Mouse (Mus musculus) heart, postnatal 0 days (tissue): ENCODE data around the gene Il34. TPM values are rescaled to one million over a fixed set of nuclear protein-coding genes. Genes with fewer than 3 reads are reported as not detected.

Experiments
- ATAC-seq: fragments of 200-750 bp; cut with Nextera tagmentation; 2 replicates; pipeline ENCODE4 v1.8.0; 2017; ENCODE audit warnings: low read depth, moderate number of reproducible peaks, moderate library complexity; ENCODE audit not compliant: insufficient read depth
- DNase-seq: peaks from one replicate; pipeline ENCODE4 v3.0.0-alpha.2; 2016; ENCODE audit warnings: low spot score
- H3K27ac ChIP-seq: fragments of 300-500 bp; sonication (generic); 2 replicates; pipeline ENCODE4 v1.5.1; 2014; ENCODE audit warnings: low read depth, mild to moderate bottlenecking
- H3K27me3 ChIP-seq: fragments of 300-500 bp; sonication (generic); 2 replicates; pipeline ENCODE4 v1.6.1; 2014; ENCODE audit warnings: low read length, mixed read lengths; ENCODE audit not compliant: control insufficient read depth, insufficient read depth
- H3K36me3 ChIP-seq: fragments of 300-500 bp; sonication (generic); replicated peaks from 2 replicates; pipeline ENCODE4 v1.6.1; 2014; ENCODE audit warnings: low read length, mixed read lengths; ENCODE audit not compliant: control insufficient read depth, insufficient read depth
- H3K4me1 ChIP-seq: fragments of 300-500 bp; sonication (generic); 2 replicates; pipeline ENCODE4 v1.6.1; 2014; ENCODE audit warnings: antibody characterized with exemption; ENCODE audit not compliant: control insufficient read depth, insufficient read depth
- H3K4me2 ChIP-seq: fragments of 300-500 bp; sonication (generic); 2 replicates; pipeline ENCODE4 v1.6.1; 2014; ENCODE audit warnings: low read depth, mild to moderate bottlenecking, low read length, moderate library complexity
- H3K4me3 ChIP-seq: fragments of 300-500 bp; sonication (generic); 2 replicates; pipeline ENCODE4 v1.5.1; 2014; ENCODE audit warnings: low read depth, low read length
- H3K9ac ChIP-seq: fragments of 300-500 bp; sonication (generic); replicated peaks from 2 replicates; pipeline ENCODE4 v1.6.1; 2014; ENCODE audit warnings: low read depth, low read length, mixed read lengths
- H3K9me3 ChIP-seq: fragments of 300-500 bp; sonication (generic); replicated peaks from 2 replicates; pipeline ENCODE4 v1.6.1; 2016; ENCODE audit warnings: low read length; ENCODE audit not compliant: control insufficient read depth
- CTCF ChIP-seq: IDR thresholded peaks from 2 replicates; pipeline ENCODE4 v1.5.1; 2016; ENCODE audit warnings: antibody characterized with exemption, control low read depth, low read depth
- EP300 ChIP-seq: IDR thresholded peaks from 2 replicates; pipeline ENCODE4 v1.6.1; 2016; ENCODE audit warnings: antibody characterized with exemption, low read depth
- WGBS: fragments of 180-500 bp; shearing (Covaris S2); extraction: QIAGEN DNeasy Blood & Tissue Kit; methylation state at CpG from one replicate; pipeline ENCODE4 v1.1.7; 2014; 5-methylcytosine and 5-hydroxymethylcytosine counted together
- polyA plus RNA-seq: library from polyadenylated mRNA; unstranded; fragments of >200 nt; fragmentation: Nextera tagmentation; extraction: Ambion mirVana; gene quantifications from 2 replicates; pipeline ENCODE4 v1.2.1, GENCODE M21; 2015
- total RNA-seq: library from RNA; depleted of rRNA; stranded (reverse); fragments of >200 nt; gene quantifications from 2 replicates; pipeline ENCODE4 v1.2.3, GENCODE M21; 2014; ENCODE audit warnings: low replicate concordance

Gene Il34
- total and polyA plus RNA-seq, 2 experiments from 2014 or later = 1.4 to 3.2 TPM

DNA sequence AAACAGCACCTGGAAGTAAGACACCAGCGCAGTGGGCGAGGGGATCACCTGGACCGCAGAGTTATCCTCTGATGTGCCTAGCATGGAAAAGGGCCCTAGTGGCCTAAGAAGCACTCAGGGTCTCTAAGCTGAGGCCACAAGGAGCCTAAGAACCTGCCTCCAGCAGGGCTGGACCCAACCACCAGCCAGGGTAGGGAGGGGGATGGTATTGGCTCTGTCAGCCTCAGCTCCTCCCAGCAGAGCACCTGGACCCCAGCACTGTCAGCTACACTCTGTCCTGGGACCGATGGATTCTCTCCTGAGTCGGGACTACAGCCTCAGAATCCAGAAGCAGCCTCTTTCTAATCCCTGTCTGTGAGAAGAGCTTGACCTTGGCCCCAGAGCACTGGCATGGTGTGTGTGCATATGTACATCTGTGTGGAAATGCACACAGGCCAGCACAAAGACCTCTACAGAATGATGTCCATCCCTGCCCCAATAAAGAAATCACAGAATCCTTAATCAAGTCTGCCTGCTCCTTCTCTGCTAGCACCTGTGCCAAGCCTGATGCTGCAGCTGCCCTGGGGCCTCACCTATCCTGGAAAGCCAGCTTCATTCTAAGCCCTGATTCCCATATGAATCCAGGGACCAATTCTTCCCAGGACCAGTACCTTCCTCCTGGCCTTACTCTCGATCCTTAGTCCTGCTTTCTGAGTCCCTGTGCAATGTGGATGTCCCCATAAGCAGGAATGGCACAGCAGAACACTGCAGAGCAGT is 85.6 kb downstream of the Il34 start:
- WGBS = 74% methylated on average over 6 of the region's 6 CpGs
- no peak overlapping the region for H3K9ac ChIP-seq
- no peaks in the 10 kb centered on the region for H3K36me3 ChIP-seq
- TF ChIP-seq CTCF (no peak), EP300 (no peak)
- H3K27me3 ChIP-seq = no peaks in the 10 kb centered on the region
- no peak overlapping the region for H3K4me3 ChIP-seq
- peak overlapping the region; percentile 89 for H3K27ac ChIP-seq
- DNase-seq = no peak
- no peaks in the 10 kb centered on the region for H3K9me3 ChIP-seq
- ATAC-seq = no peak
- no peak overlapping the region for H3K4me2 ChIP-seq
- peaks cover 37% of the 10 kb centered on the region for H3K4me1 ChIP-seq

- DNase-seq = peak; percentile 30
- Histone ChIP-seq H3K4me2 (no peak overlapping the region), H3K36me3 (no peaks in the 10 kb centered on the region), H3K4me3 (no peak overlapping the region), H3K27me3 (no peaks in the 10 kb centered on the region), H3K9me3 (no peaks in the 10 kb centered on the region), H3K9ac (no peak overlapping the region), H3K27ac (peak overlapping the region; percentile 47), H3K4me1 (peaks cover 46% of the 10 kb centered on the region)
- ATAC-seq = no peak; the same call in 1 of the 2 replicates
- WGBS = 55% methylated on average over 12 of the region's 12 CpGs
- TF ChIP-seq EP300 = peak; percentile 63; the same call in 1 of the 2 replicates
- no peak for TF ChIP-seq CTCF
These were observed 86.6 kb downstream of the Il34 start for GRCm38 (mm10) chr8:110718969-110719670.

DNA sequence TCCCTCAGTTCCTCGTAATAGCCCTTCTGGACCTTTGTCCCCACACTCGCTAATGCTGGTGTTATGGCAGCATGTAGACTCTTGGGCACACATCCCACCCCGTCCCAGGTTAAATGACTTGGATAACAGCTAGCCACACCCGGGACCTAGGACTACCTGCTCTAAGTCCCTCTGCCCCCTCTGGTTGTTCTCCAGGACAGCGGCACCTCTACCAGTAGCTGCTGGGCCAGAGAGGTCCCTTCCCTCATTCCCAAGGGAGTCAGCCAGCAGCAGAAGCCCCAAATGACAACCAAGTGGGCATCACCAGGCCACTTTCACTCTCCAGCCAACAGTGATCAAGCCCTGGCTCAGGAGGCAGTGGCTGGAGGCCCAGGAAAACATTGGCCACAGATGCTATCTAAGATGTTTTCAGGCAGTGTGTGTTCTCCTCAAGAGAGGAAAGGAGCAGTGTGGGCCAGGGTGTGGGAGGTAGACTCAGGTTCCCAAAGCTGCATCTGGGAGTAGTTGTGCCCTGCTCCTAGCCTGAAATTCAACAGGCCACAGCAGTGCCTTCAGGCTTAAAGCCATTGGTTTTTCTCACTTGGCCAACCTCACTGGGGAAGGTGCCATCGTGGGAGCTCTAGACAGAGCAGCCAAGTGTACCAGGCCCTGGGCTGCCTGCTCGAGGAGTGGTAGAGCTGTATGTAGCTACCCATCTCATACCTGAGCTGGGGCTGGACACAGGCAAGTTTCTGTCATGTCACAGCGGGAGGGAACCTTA is 87.3 kb downstream of the Il34 start:
- no peak for ATAC-seq
- WGBS = 92% methylated on average over 8 of the region's 8 CpGs
- Histone ChIP-seq H3K36me3 (no peaks in the 10 kb centered on the region), H3K4me1 (peaks cover 48% of the 10 kb centered on the region), H3K27ac (peak overlapping the region; percentile 43), H3K9me3 (no peaks in the 10 kb centered on the region), H3K9ac (no peak overlapping the region), H3K27me3 (no peaks in the 10 kb centered on the region), H3K4me2 (no peak overlapping the region), H3K4me3 (no peak overlapping the region)
- DNase-seq = no peak
- TF ChIP-seq EP300 (no peak), CTCF (no peak)

DNA sequence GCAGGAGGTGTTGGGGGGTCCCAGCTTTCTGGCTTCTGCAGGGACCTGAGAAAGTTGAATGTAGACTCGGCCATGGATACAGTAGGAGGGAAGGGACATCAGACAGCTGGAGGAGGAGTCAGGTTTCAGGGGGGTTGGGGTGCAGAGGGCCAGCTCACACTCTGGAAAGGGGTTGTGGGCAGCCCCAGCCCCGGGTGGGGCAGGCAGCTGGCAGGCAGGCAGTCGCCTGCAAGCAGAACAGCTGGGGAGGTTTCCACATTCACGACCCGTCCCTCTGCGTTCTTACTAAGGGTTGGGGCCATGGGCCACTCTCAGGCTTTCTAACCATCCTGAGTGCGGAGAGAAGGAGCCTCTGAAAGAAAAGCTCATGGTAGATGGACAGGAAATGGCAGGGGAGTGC is 88.6 kb downstream of the Il34 start:
- no peak for ATAC-seq

GRCm38 (mm10) chr8:110716075-110716474 is 89.6 kb downstream of the Il34 start:
- DNase-seq (peak; percentile 90), ATAC-seq (peak; percentile 38)
- Histone ChIP-seq H3K4me1 (peaks cover 72% of the 10 kb centered on the region), H3K27me3 (no peaks in the 10 kb centered on the region), H3K27ac (peak overlapping the region; percentile 81), H3K9ac (no peak overlapping the region), H3K4me2 (no peak overlapping the region), H3K9me3 (no peaks in the 10 kb centered on the region), H3K4me3 (no peak overlapping the region), H3K36me3 (no peaks in the 10 kb centered on the region)
- WGBS = 37% methylated on average over 4 of the region's 4 CpGs
- no peak for TF ChIP-seq CTCF
- TF ChIP-seq EP300 = no peak

More for the DNA sequence above, 88.6 kb downstream of the Il34 start:
- H3K9ac ChIP-seq = no peak overlapping the region
- no peak overlapping the region for H3K4me2 ChIP-seq
- 79% methylated on average over 7 of the region's 7 CpGs for WGBS
- no peak for DNase-seq
- TF ChIP-seq EP300 (no peak), CTCF (no peak)
- H3K27me3 ChIP-seq = no peaks in the 10 kb centered on the region
- no peaks in the 10 kb centered on the region for H3K36me3 ChIP-seq
- peaks cover 61% of the 10 kb centered on the region for H3K4me1 ChIP-seq
- H3K4me3 ChIP-seq = no peak overlapping the region
- no peak overlapping the region for H3K27ac ChIP-seq
- H3K9me3 ChIP-seq = no peaks in the 10 kb centered on the region
